Mouse (Mus musculus): ENCODE data around the gene Gfm2. TPM values are rescaled to one million over a fixed set of nuclear protein-coding genes. Genes with fewer than 3 reads are reported as not detected.

The Gfm2 gene
- polyA plus RNA-seq, 1 experiment from 2014 or later, result 29.4 TPM

- ATAC-seq (no peak), DNase-seq (ENCODE audit: low read depth, low spot score) (no peak)
- H3K27me3 ChIP-seq, result no peaks in the 10 kb centered on the region
- ChIA-PET CTCF (interaction anchor here (1.7 kb wide), 1 partner anchor 9 kb away, joined by 6 read pairs; no protein-coding TSS in a partner anchor), POLR2A (no interaction called here)
- TF ChIP-seq CTCF (IDR thresholded peaks at IDR 0.05), result no peak
- in situ Hi-C loops (cut with MboI; ENCODE audit: low pct_unique_long_range_greater_than_20kb), result no loop called here
Observed at GRCm38 (mm10) chr13:97227795-97228194, 90.1 kb downstream of the Gfm2 start.

GRCm38 (mm10) chr13:97230101-97230500, 92.4 kb downstream of the Gfm2 start:
- in situ Hi-C loops (cut with MboI; ENCODE audit: low pct_unique_long_range_greater_than_20kb), result loop anchor here (5.0 to 10.0 kb wide), 4 partner anchors 437 to 1012 kb away; no protein-coding TSS in a partner anchor
- no peak for TF ChIP-seq CTCF (IDR thresholded peaks at IDR 0.05)
- no peak for DNase-seq (ENCODE audit: low read depth, low spot score)
- ATAC-seq, result no peak
- ChIA-PET POLR2A (interaction anchor here (0.6 kb wide), 1 partner anchor 495 kb away, joined by 4 read pairs; no protein-coding TSS in a partner anchor), CTCF (interaction anchor here (6.0 kb wide), 1 partner anchor 709 kb away, joined by 32 read pairs; no protein-coding TSS in a partner anchor)
- no peaks in the 10 kb centered on the region for H3K27me3 ChIP-seq

Other genes with a start within 250 kb of the Gfm2 start
- gene Gcnt4, start 213.2 kb upstream of the Gfm2 start, polyA plus RNA-seq (2021), result 1.7 TPM
- gene 1700029F12Rik, start 103.6 kb upstream of the Gfm2 start, polyA plus RNA-seq (2021), result not detected
- 0.31 TPM for gene Fam169a, start 70.7 kb upstream of the Gfm2 start, polyA plus RNA-seq (2021)
- gene Gm6169, start 38.7 kb upstream of the Gfm2 start, polyA plus RNA-seq (2021), result 62.5 TPM
- 99.9 TPM for gene Nsa2, start within 50 bp of the Gfm2 start, polyA plus RNA-seq (2021)
- 135 TPM for gene Hexb, start 60.4 kb downstream of the Gfm2 start, polyA plus RNA-seq (2021)
- gene Enc1, start 103.2 kb downstream of the Gfm2 start, polyA plus RNA-seq (2021), result 43.7 TPM